In the genomic region with DNA sequence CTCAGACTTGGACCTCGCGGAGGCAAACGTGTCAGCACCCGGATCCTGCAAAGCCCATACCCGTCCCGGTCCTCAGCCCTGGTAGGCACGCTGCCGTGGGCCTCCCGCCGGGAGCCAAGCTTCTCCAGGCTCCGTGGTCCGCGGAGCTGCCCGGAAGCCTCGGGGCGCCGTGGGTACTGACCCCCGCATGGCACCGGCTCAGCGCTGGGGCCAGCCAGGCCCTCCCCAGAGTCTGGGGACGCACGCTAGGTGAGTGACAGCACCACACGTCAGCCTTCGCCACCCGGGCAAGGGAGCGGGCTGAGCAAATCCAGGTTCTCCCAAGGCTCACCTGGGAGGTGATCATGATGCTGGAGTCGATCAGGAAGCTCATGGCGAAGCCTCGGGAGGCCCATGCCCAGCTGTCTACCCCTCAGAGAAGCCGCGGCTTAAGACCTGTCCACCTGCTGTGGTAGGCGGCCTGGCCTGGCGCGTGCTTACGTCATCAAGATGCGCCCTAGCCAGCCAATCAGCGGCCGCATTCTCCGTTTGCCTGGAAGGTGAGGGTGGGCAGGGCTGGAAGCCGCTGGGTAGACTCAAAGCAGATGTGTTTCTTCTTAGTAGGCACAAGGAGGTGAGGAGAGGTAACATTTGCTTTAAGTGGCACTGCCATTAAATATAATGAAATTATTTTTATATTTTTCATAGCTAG, we compare ENCODE assay signal across 8 mouse cellular contexts. TPM values are rescaled to one million over a fixed set of nuclear protein-coding genes. Genes with fewer than 3 reads are reported as not detected.
DNase-seq lines count a peak whose midpoint lies in the region; ATAC-seq and TF ChIP-seq lines count a peak whose summit lies in the region.

Gene Gpr89 (minus strand): TSS at position 496 of the 691 bp plus-strand sequence.

- H3K36me3 ChIP-seq in megakaryocyte, embryonic 14.5 days (replicated peaks; ENCODE audit: low read length), result peaks cover 2% of the 10 kb centered on the region

- peak; percentile 83 to 84 for DNase-seq in gastrocnemius, adult 8-10 months (ENCODE audit: low spot score in 2 of 2)
- peak; percentile 77 for DNase-seq in hindlimb bud, embryonic 11.5 days (ENCODE audit: extremely low spot score, low read depth, low spot score)
- peak; percentile 92 to 96 for DNase-seq in left cerebral cortex, adult 8-10 months (ENCODE audit: low spot score in 2 of 2)
- DNase-seq in right cerebral cortex, postnatal 10 days (ENCODE audit: low spot score in 2 of 2), result peak; percentile 96 to 97
- peak; percentile 92 for DNase-seq in urinary bladder, postnatal 25 days (ENCODE audit: low spot score)

- H3K4me1 ChIP-seq in cortical plate, adult 2 months (ENCODE audit: control insufficient read depth, insufficient read depth, low read length), result no peaks in the 10 kb centered on the region; the same call in 1 of the 2 replicates
- H3K4me1 ChIP-seq in megakaryocyte, embryonic 14.5 days, result peaks cover 42% of the 10 kb centered on the region

- H3K27me3 ChIP-seq in megakaryocyte, embryonic 14.5 days (replicated peaks), result peaks cover 4% of the 10 kb centered on the region

- H3K9me3 ChIP-seq in megakaryocyte, embryonic 14.5 days, result no peaks in the 10 kb centered on the region

- TF ChIP-seq POLR2A in cortical plate, adult 2 months (IDR thresholded peaks at IDR 0.05; ENCODE audit: extremely low read depth, insufficient read depth, low read length), result peak; percentile 92

- peak within 1 kb of the TSS; percentile 91 for H3K4me3 ChIP-seq in cortical plate, adult 2 months (ENCODE audit: insufficient read depth, low read length)
- peak within 1 kb of the TSS; percentile 99 for H3K4me3 ChIP-seq in megakaryocyte, embryonic 14.5 days (replicated peaks)

- peak; percentile 92 for ATAC-seq in activated CD4-positive, CD25-positive, alpha-beta regulatory T cell, adult 4 months

- no peak for TF ChIP-seq CTCF in cortical plate, adult 2 months (IDR thresholded peaks at IDR 0.05; ENCODE audit: extremely low read depth, insufficient read depth, low read length)

- peak within 1 kb of the TSS; percentile 49; the same call in 1 of the 2 replicates for H3K27ac ChIP-seq in cortical plate, adult 2 months (ENCODE audit: insufficient read depth, low read length)

RNA-seq across cellular contexts. Expression of gene Gpr89, which starts in this region (rescaled TPM):
- 10 to 100 TPM; 23.7 to 26.9 TPM for polyA plus RNA-seq in activated CD4-positive, CD25-positive, alpha-beta regulatory T cell, adult 4 months (2017; shearing (Covaris generic))
- 20.4 and 22.4 TPM in 2 replicates for polyA plus RNA-seq in cortical plate, adult 2 months (2012; rRNA removed)
- total RNA-seq in gastrocnemius, adult 8-10 months (2022), result 10 to 100 TPM; 19.9 to 23.1 (median 21.4) TPM
- 10 to 100 TPM; 39.3 to 43.6 (median 41.7) TPM for total RNA-seq in left cerebral cortex, adult 8-10 months (2022)
- polyA plus RNA-seq in megakaryocyte, embryonic 14.5 days (2012; ENCODE audit: insufficient read depth, low replicate concordance), result 0.97 and 1.8 TPM in 2 replicates

Comparison
In these comparisons a context has a peak if more than half of its experiments do, and no peak if none do; other contexts are left out.
1. Peak in every context shown above with its lines: DNase-seq, ATAC-seq, H3K4me3 ChIP-seq and H3K27ac ChIP-seq.